Mouse (Mus musculus) intestine, embryonic 16.5 days (tissue): ENCODE data around the gene Mtnr1a. TPM values are rescaled to one million over a fixed set of nuclear protein-coding genes. Genes with fewer than 3 reads are reported as not detected.

Source experiments
- ATAC-seq: fragments of 200-750 bp; cut with Nextera tagmentation; 2 replicates; pipeline ENCODE4 v1.8.0; 2017; ENCODE audit warnings: moderate TSS enrichment, moderate library complexity
- H3K27ac ChIP-seq: fragments of 300-500 bp; sonication (generic); 2 replicates; pipeline ENCODE4 v1.5.1; 2014; ENCODE audit warnings: mild to moderate bottlenecking, low read length
- H3K27me3 ChIP-seq: fragments of 300-500 bp; sonication (generic); replicated peaks from 2 replicates; pipeline ENCODE4 v1.6.1; 2014; ENCODE audit warnings: low read length, control low read depth, mixed read lengths; ENCODE audit not compliant: control insufficient read depth, insufficient read depth
- H3K36me3 ChIP-seq: fragments of 300-500 bp; sonication (generic); 2 replicates; pipeline ENCODE4 v1.6.1; 2014; ENCODE audit warnings: low read length, control low read depth; ENCODE audit not compliant: control insufficient read depth, insufficient read depth
- H3K4me1 ChIP-seq: fragments of 300-500 bp; sonication (generic); 2 replicates; pipeline ENCODE4 v1.6.1; 2014; ENCODE audit warnings: low read length, control low read depth, mixed read lengths; ENCODE audit not compliant: control insufficient read depth, insufficient read depth
- H3K4me2 ChIP-seq: fragments of 300-500 bp; sonication (generic); 2 replicates; pipeline ENCODE4 v1.6.1; 2014; ENCODE audit warnings: low read depth, low read length, control low read depth
- H3K4me3 ChIP-seq: fragments of 300-500 bp; sonication (generic); 2 replicates; pipeline ENCODE4 v1.5.1; 2014; ENCODE audit warnings: mild to moderate bottlenecking, low read length
- H3K9ac ChIP-seq: fragments of 300-500 bp; sonication (generic); 2 replicates; pipeline ENCODE4 v1.6.1; 2014; ENCODE audit warnings: low read depth, low read length
- H3K9me3 ChIP-seq: fragments of 300-500 bp; sonication (generic); 2 replicates; pipeline ENCODE4 v1.6.1; 2016; ENCODE audit warnings: low read length, control low read depth; ENCODE audit not compliant: control insufficient read depth
- WGBS: fragments of 180-500 bp; shearing (Covaris S2); extraction: QIAGEN DNeasy Blood & Tissue Kit; methylation state at CpG from one replicate; pipeline ENCODE4 v1.1.7; 2014; 5-methylcytosine and 5-hydroxymethylcytosine counted together
- polyA plus RNA-seq: library from polyadenylated mRNA; unstranded; fragments of >200 nt; fragmentation: Nextera tagmentation; extraction: Ambion mirVana; gene quantifications from 2 replicates; pipeline ENCODE4 v1.2.1, GENCODE M21; 2015

Gene Mtnr1a
- polyA plus RNA-seq: 0.49 and 0.50 TPM in 2 replicates

DNA sequence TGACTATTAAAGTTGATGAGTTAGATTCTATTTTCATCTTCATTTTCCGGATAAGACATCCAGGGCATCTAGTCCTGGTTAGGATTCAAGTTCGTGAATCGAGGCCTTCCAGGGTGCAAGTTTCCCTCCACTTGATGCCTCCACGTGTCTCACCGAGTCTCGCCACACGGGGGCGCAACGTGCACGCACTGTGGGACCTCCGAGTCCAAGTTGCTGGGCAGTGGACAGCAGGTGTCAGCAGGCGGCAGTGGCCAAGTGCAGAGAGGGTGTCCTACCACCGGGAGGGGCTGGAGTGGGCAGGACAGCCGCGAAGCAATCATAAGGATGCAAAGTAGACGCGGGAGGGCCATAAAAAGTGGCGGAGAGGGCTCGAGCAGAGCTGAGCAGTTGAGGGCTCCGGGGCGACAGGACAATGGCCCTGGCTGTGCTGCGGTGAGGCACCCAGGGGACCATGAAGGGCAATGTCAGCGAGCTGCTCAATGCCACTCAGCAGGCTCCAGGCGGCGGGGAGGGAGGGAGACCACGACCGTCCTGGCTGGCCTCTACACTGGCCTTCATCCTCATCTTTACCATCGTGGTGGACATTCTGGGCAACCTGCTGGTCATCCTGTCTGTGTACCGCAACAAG lies at the start of gene Mtnr1a:
TSS of gene Mtnr1a (plus strand) at position 379 of the 628 bp plus-strand sequence.
- ATAC-seq: peak; percentile 91
- WGBS: 9% methylated on average over 29 of the region's 29 CpGs
- Histone ChIP-seq H3K9ac (peak within 1 kb of the TSS; percentile 43), H3K4me3 (peak within 1 kb of the TSS; percentile 40), H3K4me2 (peak within 1 kb of the TSS; percentile 77), H3K27me3 (no peaks in the 10 kb centered on the region), H3K27ac (no peak within 1 kb of the TSS), H3K4me1 (no peaks in the 10 kb centered on the region), H3K36me3 (no peaks in the 10 kb centered on the region), H3K9me3 (no peaks in the 10 kb centered on the region)

GRCm38 (mm10) chr8:45019241-45019640 lies 49.7 kb upstream of the Mtnr1a start:
- H3K9me3 ChIP-seq: no peaks in the 10 kb centered on the region
- H3K9ac ChIP-seq: no peak overlapping the region
- H3K27me3 ChIP-seq: no peaks in the 10 kb centered on the region
- WGBS: 72% methylated on average over 5 of the region's 5 CpGs
- no peak overlapping the region for H3K4me3 ChIP-seq
- H3K36me3 ChIP-seq: peaks cover 21% of the 10 kb centered on the region
- ATAC-seq: no peak
- no peak overlapping the region for H3K4me2 ChIP-seq
- H3K4me1 ChIP-seq: peaks cover 6% of the 10 kb centered on the region; the same call in 1 of the 2 replicates
- H3K27ac ChIP-seq: no peak overlapping the region

DNA sequence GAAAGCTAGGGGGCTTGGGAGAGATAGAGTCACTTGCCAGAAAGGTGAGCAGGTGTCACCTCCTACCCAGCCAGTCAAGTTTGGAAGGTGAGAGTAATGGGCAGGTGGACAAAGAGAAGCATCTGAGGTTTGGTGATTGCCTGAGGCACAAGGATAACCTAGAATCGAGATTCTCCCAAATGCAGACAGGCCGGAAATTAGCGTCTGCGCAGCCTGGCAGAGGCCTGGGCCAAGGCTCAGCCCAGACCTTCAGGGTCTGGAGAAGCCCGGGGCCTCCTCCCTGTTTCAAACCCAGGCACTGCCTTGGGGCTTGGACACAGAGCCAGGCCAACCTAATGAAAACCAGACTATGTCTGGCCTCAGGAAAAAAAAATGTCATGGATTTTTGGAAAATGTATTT lies 47.8 kb upstream of the Mtnr1a start:
- H3K4me2 ChIP-seq: no peak overlapping the region
- WGBS: 83% methylated on average over 5 of the region's 5 CpGs
- peaks cover 4% of the 10 kb centered on the region; the same call in 1 of the 2 replicates for H3K9me3 ChIP-seq
- no peak overlapping the region for H3K4me3 ChIP-seq
- no peak for ATAC-seq
- H3K9ac ChIP-seq: no peak overlapping the region
- no peak overlapping the region for H3K27ac ChIP-seq
- H3K4me1 ChIP-seq: peaks cover 4% of the 10 kb centered on the region; the same call in 1 of the 2 replicates
- H3K36me3 ChIP-seq: peaks cover 39% of the 10 kb centered on the region
- no peaks in the 10 kb centered on the region for H3K27me3 ChIP-seq

- 85% methylated on average over 21 of the region's 21 CpGs for WGBS
- H3K9ac ChIP-seq: no peak overlapping the region
- no peak for ATAC-seq
- H3K4me1 ChIP-seq: peaks cover 4% of the 10 kb centered on the region; the same call in 1 of the 2 replicates
- H3K27ac ChIP-seq: no peak overlapping the region
- no peaks in the 10 kb centered on the region for H3K27me3 ChIP-seq
- no peak overlapping the region for H3K4me3 ChIP-seq
- H3K36me3 ChIP-seq: peaks cover 44% of the 10 kb centered on the region
- H3K9me3 ChIP-seq: peaks cover 4% of the 10 kb centered on the region; the same call in 1 of the 2 replicates
- no peak overlapping the region for H3K4me2 ChIP-seq
Observed at GRCm38 (mm10) chr8:45021911-45022665, 46.8 kb upstream of the Mtnr1a start.

DNA sequence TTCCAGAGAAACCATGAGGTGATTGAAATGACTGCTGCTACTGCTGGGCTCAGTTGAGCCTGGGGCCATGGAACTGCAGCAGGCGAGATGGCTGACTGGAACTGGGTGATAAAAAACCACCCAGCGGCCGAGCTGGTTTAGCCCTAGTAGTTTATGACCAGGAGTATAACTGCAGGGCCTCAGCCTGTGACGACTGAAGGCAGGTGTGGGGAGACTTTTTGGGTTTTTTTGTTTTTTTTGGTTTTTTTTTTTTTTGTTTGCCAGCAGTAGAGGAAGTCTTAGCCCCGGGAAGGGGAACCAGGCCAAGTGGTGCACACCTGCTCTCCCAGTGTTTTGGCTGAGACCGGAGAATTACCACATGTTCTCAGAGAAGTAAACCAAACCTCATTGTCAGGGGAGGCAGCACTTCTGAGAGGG lies 40.8 kb upstream of the Mtnr1a start:
- no peak overlapping the region for H3K9ac ChIP-seq
- WGBS: 72% methylated on average over 6 of the region's 6 CpGs
- H3K9me3 ChIP-seq: peaks cover 4% of the 10 kb centered on the region; the same call in 1 of the 2 replicates
- no peaks in the 10 kb centered on the region for H3K27me3 ChIP-seq
- no peak overlapping the region for H3K4me2 ChIP-seq
- no peak overlapping the region for H3K4me3 ChIP-seq
- no peaks in the 10 kb centered on the region for H3K4me1 ChIP-seq
- H3K27ac ChIP-seq: no peak overlapping the region
- peaks cover 58% of the 10 kb centered on the region for H3K36me3 ChIP-seq
- ATAC-seq: no peak

- H3K27me3 ChIP-seq: no peaks in the 10 kb centered on the region
- ATAC-seq: no peak; the same call in 1 of the 2 replicates
- H3K9me3 ChIP-seq: no peaks in the 10 kb centered on the region
- peaks cover 58% of the 10 kb centered on the region for H3K36me3 ChIP-seq
- no peak overlapping the region for H3K4me3 ChIP-seq
- no peak overlapping the region for H3K4me2 ChIP-seq
- H3K9ac ChIP-seq: no peak overlapping the region
- no peak overlapping the region for H3K27ac ChIP-seq
- H3K4me1 ChIP-seq: no peaks in the 10 kb centered on the region
- WGBS: 85% methylated on average over 15 of the region's 15 CpGs
Observed at GRCm38 (mm10) chr8:45038350-45038749, 30.6 kb upstream of the Mtnr1a start.

GRCm38 (mm10) chr8:45044160-45044559 lies 24.8 kb upstream of the Mtnr1a start:
- H3K4me1 ChIP-seq: no peaks in the 10 kb centered on the region
- 95% methylated on average over 26 of the region's 26 CpGs for WGBS

GRCm38 (mm10) chr8:45050451-45050850 lies 18.5 kb upstream of the Mtnr1a start:
- Histone ChIP-seq H3K9me3 (no peaks in the 10 kb centered on the region), H3K27ac (no peak overlapping the region)

More at GRCm38 (mm10) chr8:45044160-45044559, 24.8 kb upstream of the Mtnr1a start:
- no peaks in the 10 kb centered on the region for H3K9me3 ChIP-seq
- no peak overlapping the region for H3K9ac ChIP-seq
- no peaks in the 10 kb centered on the region for H3K27me3 ChIP-seq
- peaks cover 49% of the 10 kb centered on the region for H3K36me3 ChIP-seq
- no peak overlapping the region for H3K4me3 ChIP-seq
- no peak overlapping the region for H3K4me2 ChIP-seq
- no peak overlapping the region for H3K27ac ChIP-seq
- no peak for ATAC-seq

GRCm38 (mm10) chr8:45051236-45051635 lies 17.7 kb upstream of the Mtnr1a start:
- H3K4me3 ChIP-seq: no peak overlapping the region
- no peak for ATAC-seq
- H3K36me3 ChIP-seq: peaks cover 24% of the 10 kb centered on the region
- no peak overlapping the region for H3K9ac ChIP-seq
- WGBS: 96% methylated on average over 30 of the region's 30 CpGs
- no peaks in the 10 kb centered on the region for H3K4me1 ChIP-seq
- H3K27me3 ChIP-seq: no peaks in the 10 kb centered on the region
- H3K27ac ChIP-seq: no peak overlapping the region
- no peak overlapping the region for H3K4me2 ChIP-seq
- no peaks in the 10 kb centered on the region for H3K9me3 ChIP-seq

More at GRCm38 (mm10) chr8:45050451-45050850, 18.5 kb upstream of the Mtnr1a start:
- no peak overlapping the region for H3K4me2 ChIP-seq
- ATAC-seq: no peak
- H3K36me3 ChIP-seq: peaks cover 24% of the 10 kb centered on the region
- 89% methylated on average over 8 of the region's 8 CpGs for WGBS
- H3K9ac ChIP-seq: no peak overlapping the region
- no peak overlapping the region for H3K4me3 ChIP-seq
- no peaks in the 10 kb centered on the region for H3K4me1 ChIP-seq
- no peaks in the 10 kb centered on the region for H3K27me3 ChIP-seq
